Mouse (Mus musculus): ENCODE results near the gene Rabgap1l.

DNA sequence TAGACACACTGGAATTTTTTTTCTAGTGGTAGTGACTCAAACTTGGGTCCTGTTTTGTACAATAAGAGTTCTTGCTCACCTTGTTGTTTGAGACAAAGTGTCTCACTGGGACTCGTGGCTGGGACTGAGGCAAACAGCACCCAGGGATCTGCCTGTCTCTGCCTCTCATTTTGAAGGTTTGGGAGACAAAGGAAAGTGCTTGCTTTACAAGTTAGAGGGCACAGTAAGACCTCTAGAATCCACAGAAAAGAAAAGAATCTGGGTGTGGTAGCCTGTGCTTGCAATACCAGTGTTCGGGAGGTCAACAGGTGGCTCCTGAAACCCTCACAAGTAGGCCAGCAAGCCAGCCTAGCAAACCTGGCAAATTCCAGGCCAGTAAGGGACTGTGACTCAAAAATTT is 58.3 kb downstream of the Rabgap1l start:
- TF ChIP-seq CTCF (IDR thresholded peaks at IDR 0.05) (no peak), POLR2A (IDR thresholded peaks at IDR 0.05; ENCODE audit: insufficient read depth, low read depth, low read length) (no peak), EP300 (IDR thresholded peaks at IDR 0.05; ENCODE audit: insufficient read depth, low read depth, low read length) (no peak)
